Mouse (Mus musculus) sigmoid colon, adult 10 weeks (tissue): ENCODE data around the gene Olfr237-ps1. TPM values are rescaled to one million over a fixed set of nuclear protein-coding genes. Genes with fewer than 3 reads are reported as not detected.

Experiments
- polyA plus RNA-seq: library from polyadenylated mRNA; stranded (reverse); fragments of 350-450 nt; fragmentation: Illumina TruSeq; extraction: RNeasy Lipid Tissue Mini Kit (QIAGEN cat#74804); gene quantifications from one replicate; pipeline ENCODE4 v1.2.3, GENCODE M21; 2014; ENCODE audit warnings: low read depth, low replicate concordance

Olfr237-ps1 gene
- polyA plus RNA-seq, result not detected

GRCm38 (mm10) chr6:43146267-43146666 lies at the start of gene Olfr237-ps1:
Gene Olfr237-ps1, plus strand, starts transcription at chr6:43146567.

GRCm38 (mm10) chr6:43106069-43106468 lies 40.3 kb upstream of the Olfr237-ps1 start, which contains the start of gene Olfr441:
Gene Olfr441, plus strand, starts transcription at chr6:43106369.

DNA sequence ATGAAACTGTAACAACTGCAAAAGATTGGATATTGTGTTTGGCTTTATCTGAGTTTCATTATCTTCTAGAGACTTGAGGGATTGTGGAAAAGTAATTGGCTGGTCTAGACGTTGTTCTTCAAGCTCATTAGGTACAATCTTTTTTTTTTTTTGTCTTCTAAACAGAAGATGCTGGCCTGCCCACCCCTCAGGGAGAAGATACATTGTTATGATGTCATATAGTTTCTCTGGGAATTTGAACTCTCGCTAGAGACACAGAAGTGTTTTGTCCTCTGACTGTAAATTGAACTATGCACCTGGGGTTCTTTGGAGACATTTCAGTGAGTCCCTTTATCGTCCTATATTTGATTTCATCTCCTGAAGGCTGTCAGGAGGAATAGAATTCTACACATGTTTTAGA lies 16.6 kb downstream of the Olfr237-ps1 start, which contains the start of gene Olfr437:
Olfr437 (plus strand) TSS at position 301 of the 400 bp plus-strand sequence.

DNA sequence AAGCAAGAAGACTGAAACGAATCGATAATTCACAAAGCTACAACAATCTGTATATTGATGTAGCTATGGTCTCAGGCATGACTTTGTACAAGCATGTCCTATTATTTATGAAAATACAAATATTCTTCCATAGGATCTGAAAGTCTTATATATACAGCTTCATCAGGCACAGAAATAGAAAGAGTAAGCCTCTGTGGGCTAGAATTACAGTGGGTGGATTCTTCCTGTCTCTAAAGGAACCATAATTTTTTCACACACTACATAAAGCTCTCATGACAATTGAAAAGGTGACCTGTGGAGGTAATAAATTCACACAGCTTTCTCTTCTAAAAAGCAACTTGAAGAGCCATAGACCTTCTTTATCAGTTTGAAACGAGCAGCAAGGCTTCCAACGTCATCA lies 25.5 kb downstream of the Olfr237-ps1 start, which contains the start of gene Olfr13:
Olfr13 (plus strand) TSS at position 301 of the 400 bp plus-strand sequence.

DNA sequence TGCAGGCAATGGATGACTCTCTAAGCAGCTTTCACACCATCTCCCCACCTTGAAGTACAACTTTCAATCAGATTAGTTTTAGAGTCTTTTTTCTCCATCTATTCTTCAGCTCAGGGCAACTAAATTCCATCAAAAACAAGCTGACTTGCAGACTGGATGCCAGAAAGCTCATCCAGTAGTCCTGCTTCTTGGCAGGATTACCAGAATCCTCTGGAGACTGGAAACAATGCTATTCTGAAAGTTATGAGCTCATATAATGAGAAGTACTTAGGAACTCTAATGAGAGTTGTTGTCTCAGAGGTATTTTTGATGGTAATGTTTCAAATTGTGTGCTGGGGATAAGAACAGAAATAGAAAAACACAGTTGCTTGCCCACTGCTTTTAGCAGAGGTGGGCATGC lies 50.4 kb downstream of the Olfr237-ps1 start, which contains the start of gene Olfr435:
Olfr435 (plus strand) TSS at position 366 of the 400 bp plus-strand sequence.

Other genes starting within 250 kb of the Olfr237-ps1 start
- gene Olfr447, start 237.7 kb upstream of the Olfr237-ps1 start, polyA plus RNA-seq, result not detected
- gene Olfr446, start 225.2 kb upstream of the Olfr237-ps1 start, polyA plus RNA-seq, result not detected
- gene Olfr444, start 197.5 kb upstream of the Olfr237-ps1 start, polyA plus RNA-seq, result not detected
- gene Olfr441, start 40.2 kb upstream of the Olfr237-ps1 start, polyA plus RNA-seq, result not detected
- not detected for gene Olfr437, start 16.7 kb downstream of the Olfr237-ps1 start, polyA plus RNA-seq
- not detected for gene Olfr13, start 25.6 kb downstream of the Olfr237-ps1 start, polyA plus RNA-seq
- not detected for gene Olfr435, start 50.6 kb downstream of the Olfr237-ps1 start, polyA plus RNA-seq
- gene Olfr434, start 66.5 kb downstream of the Olfr237-ps1 start, polyA plus RNA-seq, result not detected
- gene Olfr47, start 85.0 kb downstream of the Olfr237-ps1 start, polyA plus RNA-seq, result not detected
- 99.6 TPM for gene Arhgef5, start 119.0 kb downstream of the Olfr237-ps1 start, polyA plus RNA-seq
- not detected for gene Nobox, start 163.0 kb downstream of the Olfr237-ps1 start, polyA plus RNA-seq